Mouse (Mus musculus) CH12.LX (cell line): ENCODE measurements around the gene Etl4.

Source experiments
- JUN ChIP-seq: IDR thresholded peaks from 2 replicates; pipeline ENCODE4 v1.6.1; 2011; ENCODE audit warnings: low read depth, mild to moderate bottlenecking, low read length, improper control_type of control experiment, moderate library complexity; ENCODE audit not compliant: insufficient read depth
- MAZ ChIP-seq: IDR thresholded peaks from 2 replicates; pipeline ENCODE4 v1.6.1; 2012; ENCODE audit warnings: low read depth, mild to moderate bottlenecking, inconsistent platforms, low read length, improper control_type of control experiment, moderate library complexity
- POLR2A ChIP-seq: IDR thresholded peaks from 2 replicates; pipeline ENCODE4 v1.6.1; 2011; ENCODE audit warnings: low read depth, mild to moderate bottlenecking, improper control_type of control experiment, low read length
- USF1 ChIP-seq: IDR thresholded peaks from 2 replicates; pipeline ENCODE4 v1.6.1; 2014; ENCODE audit warnings: low read depth, mild to moderate bottlenecking, inconsistent platforms, low read length, improper control_type of control experiment
- USF2 ChIP-seq: conservative IDR thresholded peaks from 2 replicates; pipeline ENCODE4 v1.6.1; 2011; ENCODE audit warnings: low read depth, low read length, improper control_type of control experiment

DNA sequence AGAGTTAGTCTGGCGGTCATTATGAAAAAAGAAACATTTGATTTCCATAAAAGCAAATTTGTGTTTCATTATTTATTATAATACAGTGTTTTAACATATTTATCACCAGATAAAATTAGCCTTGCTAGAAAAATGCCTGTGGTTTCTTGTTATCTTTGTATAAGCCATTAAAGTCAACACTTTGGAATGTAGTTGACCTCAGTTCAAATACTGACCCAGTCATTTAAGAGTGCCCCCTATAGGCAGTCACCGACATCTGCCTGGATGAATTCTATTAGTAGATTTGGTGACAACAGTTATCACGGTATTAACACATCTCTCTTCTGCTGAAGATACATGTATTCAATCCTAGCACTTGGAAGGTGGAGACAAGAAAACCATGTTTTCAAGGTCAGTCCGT is 536.6 kb downstream of the Etl4 start:
- TF ChIP-seq JUN (no peak), POLR2A (no peak), USF2 (no peak), MAZ (no peak), USF1 (no peak)
